Mouse (Mus musculus) neural tube, embryonic 15.5 days (tissue): ENCODE measurements at regions not wholly inside any gene's neighbourhood (a gene's known extent, or its start where the extent isn't known, plus 50 kb on each side); places are given as distances from the start of the nearest gene placed in this dataset.

Source experiments
- ATAC-seq: fragments of 200-750 bp; cut with Nextera tagmentation; 2 replicates; pipeline ENCODE4 v1.8.0; 2017; ENCODE audit warnings: mild to moderate bottlenecking, moderate TSS enrichment, moderate library complexity; ENCODE audit not compliant: low FRiP score
- H3K27ac ChIP-seq: fragments of 300-500 bp; sonication (generic); replicated peaks from 2 replicates; pipeline ENCODE4 v1.5.1; 2015; ENCODE audit warnings: mild to moderate bottlenecking, inconsistent platforms
- H3K27me3 ChIP-seq: fragments of 300-500 bp; sonication (generic); replicated peaks from 2 replicates; pipeline ENCODE4 v1.6.1; 2015; ENCODE audit warnings: inconsistent platforms
- H3K36me3 ChIP-seq: fragments of 300-500 bp; sonication (generic); 2 replicates; pipeline ENCODE4 v1.6.1; 2015; ENCODE audit warnings: inconsistent platforms
- H3K4me1 ChIP-seq: fragments of 300-500 bp; sonication (generic); 2 replicates; pipeline ENCODE4 v1.6.1; 2015; ENCODE audit warnings: inconsistent platforms
- H3K4me2 ChIP-seq: fragments of 300-500 bp; sonication (generic); 2 replicates; pipeline ENCODE4 v1.6.1; 2015; ENCODE audit warnings: inconsistent platforms, mild to moderate bottlenecking, moderate library complexity
- H3K4me3 ChIP-seq: fragments of 300-500 bp; sonication (generic); replicated peaks from 2 replicates; pipeline ENCODE4 v1.5.1; 2015; ENCODE audit warnings: mild to moderate bottlenecking, inconsistent platforms
- H3K9ac ChIP-seq: fragments of 300-500 bp; sonication (generic); replicated peaks from 2 replicates; pipeline ENCODE4 v1.6.1; 2015; ENCODE audit warnings: mild to moderate bottlenecking, inconsistent platforms
- H3K9me3 ChIP-seq: fragments of 300-500 bp; sonication (generic); replicated peaks from 2 replicates; pipeline ENCODE4 v1.6.1; 2016; ENCODE audit warnings: inconsistent platforms
- WGBS: fragments of 180-500 bp; shearing (Covaris S2); methylation state at CpG from one replicate; pipeline ENCODE4 v1.1.7; 2015; ENCODE audit warnings: mixed read lengths; 5-methylcytosine and 5-hydroxymethylcytosine counted together

DNA sequence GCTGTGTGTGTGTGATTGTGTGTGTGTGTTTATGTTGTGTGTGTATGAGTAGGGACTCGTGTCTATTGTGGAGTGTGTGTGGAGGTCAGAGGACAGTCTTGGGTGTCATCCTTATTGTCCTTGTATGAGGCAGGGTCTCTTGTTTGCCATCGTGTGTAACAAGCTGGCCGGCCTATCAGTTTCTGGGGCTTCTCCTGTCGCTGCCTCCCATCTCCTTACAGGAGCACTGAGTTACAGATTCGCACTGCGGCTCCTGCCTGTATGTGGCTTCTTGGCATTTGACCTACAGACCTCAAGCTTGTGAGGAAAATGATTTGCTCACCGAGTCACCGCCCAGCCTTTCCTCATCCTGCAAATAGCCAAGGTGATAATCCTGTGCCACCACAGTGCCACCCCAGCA, 112.6 kb upstream of the Eef2kmt start:
- Histone ChIP-seq H3K27me3 (no peaks in the 10 kb centered on the region), H3K9ac (no peak overlapping the region), H3K36me3 (no peaks in the 10 kb centered on the region), H3K9me3 (no peaks in the 10 kb centered on the region), H3K4me3 (no peak overlapping the region), H3K4me2 (no peak overlapping the region), H3K27ac (no peak overlapping the region), H3K4me1 (no peaks in the 10 kb centered on the region)
- ATAC-seq: no peak
- WGBS: 88% methylated on average over 8 of the region's 8 CpGs

DNA sequence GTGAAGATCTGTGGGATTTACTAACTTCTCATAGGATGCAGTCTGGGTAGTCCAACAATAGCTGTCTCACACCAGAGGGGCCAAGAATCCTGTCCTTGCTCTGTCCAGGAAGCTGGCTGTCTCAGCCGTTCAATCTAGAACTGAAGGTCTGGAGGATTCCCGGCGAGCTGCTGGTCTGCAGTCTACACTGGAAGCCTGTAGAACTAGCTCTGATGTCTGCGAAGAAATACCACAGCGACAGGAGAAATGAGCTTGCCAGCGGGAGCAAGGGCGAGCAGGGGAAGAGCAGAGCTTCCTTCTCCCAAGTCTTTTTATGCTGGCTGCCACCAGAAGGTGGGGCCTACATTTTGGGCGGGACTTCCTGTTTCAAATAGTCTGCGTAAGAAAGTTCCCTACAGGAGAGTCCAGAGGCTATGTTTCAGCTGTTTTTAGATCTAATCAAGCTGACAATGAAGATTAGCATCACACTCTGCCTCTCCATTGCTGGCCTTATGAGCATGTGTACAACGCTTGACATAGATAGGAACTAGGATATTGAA, 111.9 kb upstream of the Eef2kmt start:
- no peak overlapping the region for H3K4me2 ChIP-seq
- no peaks in the 10 kb centered on the region for H3K9me3 ChIP-seq
- no peak for ATAC-seq

DNA sequence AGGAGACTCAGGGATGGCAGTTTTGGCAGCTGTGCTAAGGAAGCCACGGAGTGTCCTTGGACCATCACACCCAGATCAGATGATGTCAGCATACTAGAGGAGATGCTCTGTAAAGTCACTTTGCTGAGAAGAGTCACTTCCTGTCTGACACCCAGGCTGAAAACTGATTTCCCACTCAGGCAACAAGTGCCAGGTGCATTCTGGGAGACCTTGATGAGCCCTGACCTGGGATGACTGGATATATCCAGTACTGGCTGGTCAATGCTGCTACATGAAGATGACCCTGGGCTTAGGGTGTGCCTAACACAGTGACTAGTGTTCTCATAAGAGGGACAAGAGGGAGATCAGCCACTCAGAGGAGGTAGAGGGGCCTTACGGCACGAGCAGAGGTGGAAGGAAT, 110.2 kb upstream of the Eef2kmt start:
- Histone ChIP-seq H3K9ac (no peak overlapping the region), H3K4me2 (no peak overlapping the region), H3K4me3 (no peak overlapping the region), H3K9me3 (no peaks in the 10 kb centered on the region), H3K36me3 (no peaks in the 10 kb centered on the region), H3K27ac (no peak overlapping the region), H3K27me3 (no peaks in the 10 kb centered on the region), H3K4me1 (no peaks in the 10 kb centered on the region)
- WGBS: 92% methylated on average over 3 of the region's 3 CpGs
- ATAC-seq: no peak

More for the DNA sequence above, 111.9 kb upstream of the Eef2kmt start:
- H3K27ac ChIP-seq: no peak overlapping the region
- H3K27me3 ChIP-seq: no peaks in the 10 kb centered on the region
- no peak overlapping the region for H3K9ac ChIP-seq
- no peaks in the 10 kb centered on the region for H3K4me1 ChIP-seq
- no peaks in the 10 kb centered on the region for H3K36me3 ChIP-seq
- 89% methylated on average over 10 of the region's 10 CpGs for WGBS
- H3K4me3 ChIP-seq: no peak overlapping the region

DNA sequence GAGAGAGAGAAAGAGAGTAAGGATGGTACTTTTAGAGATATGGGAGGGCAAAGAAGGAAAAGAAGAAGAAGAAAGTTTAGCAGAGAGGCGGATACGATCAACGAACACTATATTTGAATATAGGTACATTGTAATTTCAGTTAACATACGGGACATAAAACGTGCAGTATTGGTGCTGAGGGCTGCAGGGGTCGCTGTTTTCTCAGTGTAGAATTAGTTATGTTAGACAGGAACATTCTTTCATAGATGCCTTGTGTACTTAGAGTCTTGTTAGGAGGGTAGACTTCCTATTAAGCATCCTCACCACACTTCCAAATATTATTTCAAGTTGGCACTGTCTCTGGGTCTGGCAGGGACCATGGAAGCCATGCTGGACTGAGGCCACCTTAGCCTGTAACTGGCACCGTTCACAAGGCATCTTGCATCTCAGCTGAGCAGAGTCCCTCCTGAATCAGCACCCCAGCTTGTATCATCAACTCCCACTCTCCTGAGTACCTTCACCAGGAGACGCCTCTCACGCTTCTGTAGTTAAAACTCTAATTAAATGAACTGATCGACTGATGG, 107.3 kb upstream of the Eef2kmt start:
- 69% methylated on average over 10 of the region's 10 CpGs for whole genome bisulfite sequencing

DNA sequence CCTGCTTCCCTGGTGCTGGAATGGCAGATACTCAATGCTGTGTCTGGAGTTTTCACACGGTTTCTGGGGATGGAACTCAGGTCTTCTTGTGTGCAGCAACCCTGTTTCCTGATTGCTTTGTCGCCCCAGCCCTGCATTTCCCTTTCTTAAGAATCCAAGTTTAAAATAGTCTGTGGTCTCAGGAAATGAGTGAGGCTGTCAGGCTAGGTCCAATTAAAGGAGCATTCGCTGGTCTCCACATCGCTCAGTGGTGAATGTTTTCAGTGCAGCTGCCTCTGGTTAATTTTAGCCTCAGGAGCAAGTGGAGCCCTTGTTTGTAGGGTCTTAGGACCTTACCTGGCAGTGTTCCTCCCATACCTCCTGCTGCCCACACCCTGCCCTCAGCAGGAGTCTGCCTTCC, 103.4 kb upstream of the Eef2kmt start:
- no peak for ATAC-seq
- Histone ChIP-seq H3K27ac (no peak overlapping the region), H3K9ac (no peak overlapping the region), H3K4me1 (no peaks in the 10 kb centered on the region), H3K4me3 (no peak overlapping the region), H3K4me2 (no peak overlapping the region), H3K36me3 (no peaks in the 10 kb centered on the region), H3K27me3 (no peaks in the 10 kb centered on the region), H3K9me3 (no peaks in the 10 kb centered on the region)
- 79% methylated on average over 4 of the region's 4 CpGs for WGBS

More for the DNA sequence above, 107.3 kb upstream of the Eef2kmt start:
- H3K4me3 ChIP-seq: no peak overlapping the region
- H3K4me2 ChIP-seq: no peak overlapping the region
- no peak for ATAC-seq
- H3K4me1 ChIP-seq: no peaks in the 10 kb centered on the region
- H3K9me3 ChIP-seq: no peaks in the 10 kb centered on the region
- H3K9ac ChIP-seq: no peak overlapping the region
- H3K27me3 ChIP-seq: no peaks in the 10 kb centered on the region
- H3K27ac ChIP-seq: no peak overlapping the region
- no peaks in the 10 kb centered on the region for H3K36me3 ChIP-seq

DNA sequence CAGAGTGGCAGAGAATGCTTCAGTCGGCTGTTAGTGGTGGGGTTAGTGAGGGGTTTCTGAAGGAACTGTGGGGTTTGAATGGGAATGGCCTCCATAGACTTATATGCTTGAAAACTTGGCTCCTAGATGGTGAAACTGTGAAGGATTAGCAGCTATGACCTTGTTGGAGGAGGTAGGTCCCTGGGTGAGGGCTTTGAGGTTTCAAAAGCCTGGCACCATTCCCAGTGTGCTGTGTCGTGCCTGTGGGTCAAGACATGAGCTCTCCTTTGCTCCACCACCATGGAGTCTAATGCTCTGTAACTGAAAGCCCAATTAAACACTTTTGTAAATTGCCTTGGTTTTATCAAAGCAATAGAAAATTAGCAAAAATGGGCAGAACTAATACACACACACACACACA, 98.1 kb upstream of the Eef2kmt start:
- Histone ChIP-seq H3K27me3 (no peaks in the 10 kb centered on the region), H3K4me1 (peaks cover 7% of the 10 kb centered on the region; the same call in 1 of the 2 replicates)

DNA sequence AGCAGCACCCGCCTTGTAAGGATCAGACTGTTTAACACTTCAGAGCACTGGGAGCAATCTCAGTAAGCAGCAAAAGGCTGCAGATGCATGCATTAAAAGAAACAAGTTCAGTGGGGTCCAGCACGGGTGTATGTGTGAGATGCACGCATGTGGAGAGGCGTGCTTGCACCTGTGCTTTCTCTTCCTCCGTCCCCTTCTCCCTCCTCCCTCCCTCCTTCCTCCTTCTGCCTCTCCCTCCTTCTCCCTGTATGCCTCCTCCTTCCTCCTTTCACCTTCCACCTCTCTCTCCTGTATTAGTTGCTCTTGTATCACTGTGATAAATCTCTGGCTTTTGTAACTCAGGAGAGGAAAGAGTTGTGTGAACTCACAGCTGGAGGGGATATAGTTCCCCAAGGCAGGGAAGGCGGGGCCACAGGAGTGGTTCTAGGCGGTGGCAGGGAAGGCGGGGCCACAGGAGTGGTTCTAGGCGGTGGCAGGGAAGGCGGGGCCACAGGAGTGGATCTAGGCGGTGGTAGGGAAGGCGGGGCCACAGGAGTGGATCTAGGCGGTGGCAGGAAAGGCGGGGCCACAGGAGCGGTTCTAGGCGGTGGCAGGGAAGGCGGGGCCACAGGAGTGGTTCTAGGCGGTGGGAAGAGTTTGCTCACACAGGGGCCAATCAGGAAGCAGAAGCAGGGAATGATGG, 96.2 kb upstream of the Eef2kmt start:
- Histone ChIP-seq H3K4me1 (peaks cover 7% of the 10 kb centered on the region; the same call in 1 of the 2 replicates), H3K4me2 (peak overlapping the region; percentile 46), H3K4me3 (no peak overlapping the region), H3K9ac (no peak overlapping the region), H3K9me3 (no peaks in the 10 kb centered on the region), H3K27me3 (no peaks in the 10 kb centered on the region), H3K36me3 (no peaks in the 10 kb centered on the region), H3K27ac (no peak overlapping the region)
- 4% methylated on average over 18 of the region's 18 CpGs for WGBS
- ATAC-seq: peak; percentile 38; the same call in 1 of the 2 replicates

More for the DNA sequence above, 98.1 kb upstream of the Eef2kmt start:
- Histone ChIP-seq H3K4me2 (no peak overlapping the region), H3K9ac (no peak overlapping the region), H3K4me3 (no peak overlapping the region), H3K9me3 (no peaks in the 10 kb centered on the region), H3K27ac (no peak overlapping the region), H3K36me3 (no peaks in the 10 kb centered on the region)
- no peak for ATAC-seq
- 76% methylated on average over 2 of the region's 2 CpGs for WGBS

DNA sequence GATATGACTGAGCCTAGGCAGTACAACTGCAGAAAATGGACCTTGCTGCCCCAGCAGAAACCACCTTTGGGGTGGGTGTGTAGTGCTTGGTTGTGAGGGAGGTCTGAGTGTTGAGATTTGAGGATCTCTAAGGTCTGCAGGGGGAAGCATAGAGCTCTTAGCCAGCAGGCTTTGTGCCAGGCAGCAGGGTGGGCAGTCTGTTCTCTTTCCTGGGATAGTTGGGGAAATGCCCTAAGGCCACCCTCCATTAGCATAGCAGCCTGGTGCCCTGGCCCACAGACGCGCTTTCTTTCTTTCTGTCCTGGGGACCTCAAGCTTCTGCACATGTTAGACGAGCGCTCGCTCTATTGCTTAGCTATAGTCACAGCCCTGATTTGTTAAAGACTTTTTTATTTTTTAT, 91.4 kb upstream of the Eef2kmt start:
- Histone ChIP-seq H3K4me2 (no peak overlapping the region), H3K27ac (no peak overlapping the region), H3K27me3 (no peaks in the 10 kb centered on the region), H3K4me1 (peaks cover 1% of the 10 kb centered on the region; the same call in 1 of the 2 replicates), H3K4me3 (no peak overlapping the region), H3K9me3 (no peaks in the 10 kb centered on the region), H3K9ac (no peak overlapping the region), H3K36me3 (no peaks in the 10 kb centered on the region)
- ATAC-seq: no peak
- WGBS: 61% methylated on average over 5 of the region's 5 CpGs

DNA sequence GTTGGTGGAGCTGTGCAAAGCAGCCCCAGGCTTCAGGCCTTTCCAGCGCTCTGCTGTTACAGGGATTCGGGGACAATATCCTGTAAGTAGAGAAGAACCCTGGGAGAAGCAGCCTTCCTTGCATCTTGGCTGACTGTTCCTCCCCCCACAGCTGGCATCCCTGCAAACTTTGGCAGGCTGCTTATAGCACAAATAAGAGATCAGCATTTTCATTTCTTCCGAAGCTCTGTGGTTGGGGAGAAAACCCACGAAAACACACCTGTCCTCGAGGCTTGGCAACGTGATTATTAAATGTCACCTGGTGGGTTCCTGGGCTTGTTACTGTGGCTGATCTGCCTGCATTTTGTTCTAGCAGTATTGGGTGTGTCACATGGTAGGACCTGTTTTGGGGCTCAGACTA, 86.5 kb upstream of the Eef2kmt start:
- WGBS: 81% methylated on average over 6 of the region's 6 CpGs
- Histone ChIP-seq H3K9me3 (no peaks in the 10 kb centered on the region), H3K27me3 (no peaks in the 10 kb centered on the region), H3K27ac (no peak overlapping the region), H3K36me3 (no peaks in the 10 kb centered on the region), H3K4me1 (no peaks in the 10 kb centered on the region), H3K4me3 (no peak overlapping the region), H3K4me2 (no peak overlapping the region), H3K9ac (no peak overlapping the region)
- ATAC-seq: no peak

DNA sequence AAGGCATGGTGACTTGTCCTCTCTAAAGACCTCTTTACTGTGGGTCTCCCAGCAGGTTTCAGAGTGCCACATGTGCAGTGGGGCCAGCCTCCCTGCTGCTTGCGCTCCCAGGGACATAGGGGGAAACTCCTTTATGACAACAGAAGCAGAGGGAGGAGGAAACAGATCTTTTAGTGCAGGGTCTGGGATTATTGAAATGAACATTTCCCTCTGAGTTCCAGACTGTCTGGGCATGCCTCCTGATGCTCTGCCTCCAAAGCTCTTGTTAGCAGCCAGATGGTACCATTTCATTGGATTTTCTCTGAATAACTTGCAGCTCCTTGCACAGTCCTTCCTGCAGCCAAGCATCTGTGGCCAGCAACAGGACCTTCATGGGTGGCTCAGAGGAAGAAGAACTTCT, 60.5 kb upstream of the Eef2kmt start:
- no peak overlapping the region for H3K4me2 ChIP-seq
- H3K9me3 ChIP-seq: no peaks in the 10 kb centered on the region
- ATAC-seq: no peak
- H3K27ac ChIP-seq: no peak overlapping the region
- H3K27me3 ChIP-seq: no peaks in the 10 kb centered on the region
- no peak overlapping the region for H3K4me3 ChIP-seq
- no peaks in the 10 kb centered on the region for H3K4me1 ChIP-seq
- H3K9ac ChIP-seq: no peak overlapping the region
- 67% methylated on average over 1 of the region's 1 CpGs for WGBS
- no peaks in the 10 kb centered on the region for H3K36me3 ChIP-seq

DNA sequence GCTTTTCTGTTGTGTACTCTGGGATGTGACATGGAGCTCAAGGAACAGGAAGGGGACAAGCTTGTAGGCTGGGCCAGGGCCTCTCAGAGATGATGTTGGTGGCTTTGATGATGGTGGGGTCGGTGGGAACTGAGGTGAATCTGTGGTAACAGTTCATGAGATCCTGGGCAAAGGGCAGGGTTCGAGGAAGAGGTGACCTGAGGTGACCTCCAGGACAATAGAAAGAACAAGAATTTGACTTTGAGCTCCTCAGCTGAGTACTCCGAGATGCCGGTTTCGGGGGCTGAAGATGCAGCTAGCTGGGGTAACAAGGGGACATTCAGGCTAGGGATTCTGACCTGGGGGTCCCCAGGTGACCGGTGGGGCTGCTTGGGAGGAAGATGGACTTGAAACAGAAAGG, 57.5 kb upstream of the Eef2kmt start:
- H3K4me3 ChIP-seq: no peak overlapping the region
- H3K27me3 ChIP-seq: no peaks in the 10 kb centered on the region
- H3K9ac ChIP-seq: no peak overlapping the region
- no peaks in the 10 kb centered on the region for H3K36me3 ChIP-seq
- 74% methylated on average over 6 of the region's 6 CpGs for WGBS
- ATAC-seq: no peak
- no peaks in the 10 kb centered on the region for H3K9me3 ChIP-seq
- H3K4me2 ChIP-seq: no peak overlapping the region
- no peaks in the 10 kb centered on the region for H3K4me1 ChIP-seq
- no peak overlapping the region for H3K27ac ChIP-seq

DNA sequence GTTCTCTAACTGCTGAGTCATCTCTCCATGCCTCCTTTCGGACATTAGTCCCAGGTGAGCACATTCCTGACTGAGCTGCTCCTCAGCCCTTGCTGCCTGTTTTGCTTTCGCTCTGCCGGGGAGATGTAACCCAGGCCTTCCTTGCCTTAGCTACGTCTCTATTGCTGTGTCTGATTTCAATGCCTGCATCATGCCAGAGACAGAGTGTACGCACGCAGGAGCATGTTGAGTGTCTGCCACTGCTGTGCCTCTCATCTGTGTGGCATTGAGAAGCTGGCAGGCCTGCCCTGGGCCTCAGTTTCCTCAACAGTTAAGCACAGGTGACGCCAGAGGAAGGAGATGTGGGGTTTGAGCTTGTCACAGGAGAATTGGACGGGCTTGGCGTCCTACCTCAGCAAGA, 55.7 kb upstream of the Eef2kmt start:
- H3K4me2 ChIP-seq: no peak overlapping the region
- no peaks in the 10 kb centered on the region for H3K36me3 ChIP-seq
- no peak overlapping the region for H3K9ac ChIP-seq
- 89% methylated on average over 9 of the region's 9 CpGs for WGBS
- H3K9me3 ChIP-seq: no peaks in the 10 kb centered on the region
- no peak overlapping the region for H3K27ac ChIP-seq
- ATAC-seq: no peak
- peaks cover 9% of the 10 kb centered on the region for H3K27me3 ChIP-seq
- H3K4me1 ChIP-seq: peaks cover 11% of the 10 kb centered on the region
- no peak overlapping the region for H3K4me3 ChIP-seq
